8 mouse cellular contexts compared by ENCODE assay signal in genomic region chr1:86045848-86046805, GRCm38 (mm10). TPM values are rescaled to one million over a fixed set of nuclear protein-coding genes. Genes with fewer than 3 reads are reported as not detected.
DNase-seq lines count a peak whose midpoint lies in the region; ATAC-seq and TF ChIP-seq lines count a peak whose summit lies in the region.

Gene 2810459M11Rik, plus strand, starts transcription at chr1:86045863.

- no peak for TF ChIP-seq EP300 in liver, postnatal 0 days (IDR thresholded peaks at IDR 0.05; ENCODE audit: low read depth)

- TF ChIP-seq CTCF in liver, postnatal 0 days (IDR thresholded peaks at IDR 0.05; ENCODE audit: low read depth), result no peak

- H3K9ac ChIP-seq in forebrain, embryonic 14.5 days (ENCODE audit: low read length), result peak within 1 kb of the TSS; percentile 68
- peak within 1 kb of the TSS; percentile 77 for H3K9ac ChIP-seq in intestine, embryonic 16.5 days (ENCODE audit: low read depth, low read length)
- H3K9ac ChIP-seq in liver, postnatal 0 days (replicated peaks), result peak within 1 kb of the TSS; percentile 69
- peak within 1 kb of the TSS; percentile 71 for H3K9ac ChIP-seq in neural tube, embryonic 15.5 days (replicated peaks)

- no peaks in the 10 kb centered on the region for H3K36me3 ChIP-seq in forebrain, embryonic 14.5 days (ENCODE audit: control insufficient read depth, insufficient read depth, low read length)
- H3K36me3 ChIP-seq in intestine, embryonic 16.5 days (ENCODE audit: control insufficient read depth, insufficient read depth, low read length), result no peaks in the 10 kb centered on the region
- no peaks in the 10 kb centered on the region for H3K36me3 ChIP-seq in liver, postnatal 0 days (replicated peaks; ENCODE audit: insufficient read depth, low read length)
- H3K36me3 ChIP-seq in neural tube, embryonic 15.5 days, result no peaks in the 10 kb centered on the region

- no peaks in the 10 kb centered on the region; the same call in 1 of the 2 replicates for H3K4me1 ChIP-seq in forebrain, embryonic 14.5 days (ENCODE audit: control insufficient read depth, insufficient read depth, low read length)
- H3K4me1 ChIP-seq in intestine, embryonic 16.5 days (ENCODE audit: control insufficient read depth, insufficient read depth, low read length), result peaks cover 4% of the 10 kb centered on the region
- peaks cover 2% of the 10 kb centered on the region for H3K4me1 ChIP-seq in liver, postnatal 0 days (ENCODE audit: insufficient read depth)
- peaks cover 15% of the 10 kb centered on the region for H3K4me1 ChIP-seq in neural tube, embryonic 15.5 days

- no peak within 1 kb of the TSS for H3K27ac ChIP-seq in forebrain, embryonic 14.5 days (ENCODE audit: low read depth, low read length)
- H3K27ac ChIP-seq in intestine, embryonic 16.5 days (ENCODE audit: low read length), result peak within 1 kb of the TSS; percentile 50
- peak within 1 kb of the TSS; percentile 81 for H3K27ac ChIP-seq in liver, postnatal 0 days (ENCODE audit: low read depth)
- H3K27ac ChIP-seq in neural tube, embryonic 15.5 days (replicated peaks), result peak within 1 kb of the TSS; percentile 71

- under 1% methylated on average over 67 of the region's 110 CpGs for whole genome bisulfite sequencing in forebrain, embryonic 14.5 days
- under 1% methylated on average over 89 of the region's 110 CpGs for WGBS in intestine, embryonic 16.5 days
- WGBS in liver, postnatal 0 days (ENCODE audit: insufficient replicate concordance), result 2% methylated on average over 70 of the region's 110 CpGs
- WGBS in neural tube, embryonic 15.5 days, result under 1% methylated on average over 109 of the region's 110 CpGs

- H3K4me3 ChIP-seq in forebrain, embryonic 14.5 days (ENCODE audit: low read depth, low read length), result peak within 1 kb of the TSS; percentile 53
- H3K4me3 ChIP-seq in intestine, embryonic 16.5 days (ENCODE audit: low read length), result peak within 1 kb of the TSS; percentile 67
- peak within 1 kb of the TSS; percentile 60 for H3K4me3 ChIP-seq in liver, postnatal 0 days (ENCODE audit: low read depth, low read length)
- H3K4me3 ChIP-seq in neural tube, embryonic 15.5 days (replicated peaks), result peak within 1 kb of the TSS; percentile 59

- peaks cover 27% of the 10 kb centered on the region for H3K27me3 ChIP-seq in forebrain, embryonic 14.5 days (replicated peaks; ENCODE audit: control insufficient read depth, insufficient read depth, low read length)
- H3K27me3 ChIP-seq in intestine, embryonic 16.5 days (replicated peaks; ENCODE audit: control insufficient read depth, insufficient read depth, low read length), result peaks cover 2% of the 10 kb centered on the region; the same call in 1 of the 2 replicates
- H3K27me3 ChIP-seq in liver, postnatal 0 days (ENCODE audit: insufficient read depth, low read length), result peaks cover 36% of the 10 kb centered on the region
- peaks cover 48% of the 10 kb centered on the region for H3K27me3 ChIP-seq in neural tube, embryonic 15.5 days (replicated peaks)

- peaks cover 6% of the 10 kb centered on the region; the same call in 1 of the 2 replicates for H3K9me3 ChIP-seq in forebrain, embryonic 14.5 days (replicated peaks; ENCODE audit: control insufficient read depth, low read length)
- no peaks in the 10 kb centered on the region for H3K9me3 ChIP-seq in intestine, embryonic 16.5 days (ENCODE audit: control insufficient read depth, low read length)
- H3K9me3 ChIP-seq in liver, postnatal 0 days (ENCODE audit: low read length), result no peaks in the 10 kb centered on the region
- H3K9me3 ChIP-seq in neural tube, embryonic 15.5 days (replicated peaks), result no peaks in the 10 kb centered on the region

- H3K4me2 ChIP-seq in forebrain, embryonic 14.5 days (ENCODE audit: low read length), result peak within 1 kb of the TSS; percentile 96
- peak within 1 kb of the TSS; percentile 95 for H3K4me2 ChIP-seq in intestine, embryonic 16.5 days (ENCODE audit: low read depth, low read length)
- peak within 1 kb of the TSS; percentile 71 for H3K4me2 ChIP-seq in liver, postnatal 0 days (ENCODE audit: low read depth, low read length)
- peak within 1 kb of the TSS; percentile 92 for H3K4me2 ChIP-seq in neural tube, embryonic 15.5 days

- no peak for DNase-seq in layer of hippocampus, adult 18-20 months (ENCODE audit: low spot score in 2 of 2)
- DNase-seq in layer of hippocampus, adult 9-10 months (ENCODE audit: low spot score), result no peak
- DNase-seq in adrenal gland, postnatal 36 days, result peak; percentile 49 to 64
- DNase-seq in forebrain, embryonic 14.5 days (ENCODE audit: low spot score), result peak; percentile 23
- peak; percentile 47 for DNase-seq in liver, postnatal 0 days
- no peak for DNase-seq in ovary, postnatal 10 days (ENCODE audit: low spot score)

- peak; percentile 84 for ATAC-seq in forebrain, embryonic 14.5 days
- peak; percentile 77 for ATAC-seq in intestine, embryonic 16.5 days
- peak; percentile 59 for ATAC-seq in liver, postnatal 0 days
- ATAC-seq in neural tube, embryonic 15.5 days (ENCODE audit: low FRiP score), result peak; percentile 86

RNA-seq across cellular contexts. Expression of gene 2810459M11Rik, which starts in this region (rescaled TPM):
- total RNA-seq in layer of hippocampus, adult 18-20 months (2021), result 10 to 100 TPM; 12.2 to 12.3 TPM
- under 1 TPM; 0.16 to 0.17 TPM for total RNA-seq in adrenal gland, postnatal 36 days (2021)
- 8.8 and 9.5 TPM in 2 replicates for polyA plus RNA-seq in forebrain, embryonic 14.5 days (2014; fragmentation: Nextera tagmentation; extraction: Ambion mirVana)
- polyA plus RNA-seq in intestine, embryonic 16.5 days (2015; fragmentation: Nextera tagmentation; extraction: Ambion mirVana), result 4.3 and 4.4 TPM in 2 replicates
- polyA plus RNA-seq in liver, postnatal 0 days (2015; fragmentation: Nextera tagmentation; extraction: Ambion mirVana), result 30.8 and 38.3 TPM in 2 replicates
- 7.0 and 7.2 TPM in 2 replicates for polyA plus RNA-seq in neural tube, embryonic 15.5 days (2015; fragmentation: Nextera tagmentation; extraction: Ambion mirVana)

Comparison
In these comparisons a context has a peak if more than half of its experiments do, and no peak if none do; other contexts are left out.
1. RNA of gene 2810459M11Rik (total RNA-seq): 12.2 to 12.3 TPM in layer of hippocampus, adult 18-20 months; 0.16 to 0.17 TPM in adrenal gland, postnatal 36 days; every median in the first group is over 10 times any median in the second.
2. Peak in DNase-seq in adrenal gland, postnatal 36 days; RNA of the gene not detected or under 1 TPM.
3. DNase-seq: peak in forebrain, embryonic 14.5 days (single experiment) and liver, postnatal 0 days (single experiment); none in layer of hippocampus, adult 18-20 months (0 of 2), layer of hippocampus, adult 9-10 months (single experiment) and ovary, postnatal 10 days (single experiment).
4. Peak in every context shown above with its lines, with median percentiles within 50 percentile points of each other: ATAC-seq, H3K4me2 ChIP-seq, H3K4me3 ChIP-seq and H3K9ac ChIP-seq.